Mouse (Mus musculus): ENCODE results near the gene AB124611.

DNA sequence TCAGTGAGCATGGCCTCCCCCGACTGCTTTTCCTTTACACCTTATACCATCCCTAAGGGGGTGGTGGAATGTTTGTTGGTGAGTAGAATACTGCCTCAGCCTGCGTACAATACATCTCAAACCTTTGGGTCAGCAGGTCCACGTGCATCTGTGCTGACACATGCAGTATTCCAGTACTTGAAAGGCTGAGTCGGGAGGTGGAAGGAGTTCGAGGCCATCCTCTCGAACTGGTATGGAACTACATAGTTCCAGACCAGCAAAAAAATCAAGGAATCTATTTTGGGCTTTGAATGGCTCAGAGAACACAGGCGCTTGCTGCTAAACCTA, 15.3 kb upstream of the AB124611 start:
- TF ChIP-seq CTCF (IDR thresholded peaks at IDR 0.05; ENCODE audit: low read depth) (no peak), EP300 (optimal IDR thresholded peaks at IDR 0.05) (no peak)
